Mouse (Mus musculus) left cerebral cortex, adult 6 months (tissue): ENCODE data around the gene Epb41. TPM values are rescaled to one million over a fixed set of nuclear protein-coding genes. Genes with fewer than 3 reads are reported as not detected.

Source experiments
- long read RNA-seq, 2 experiments: library from polyadenylated mRNA; unstranded; transcript quantifications; one replicate each; pipeline ENCODE4 v2.0.0; 2019 to 2020
- polyA plus RNA-seq: library from polyadenylated mRNA; unstranded; fragments of <200 nt; fragmentation: Nextera tagmentation; gene quantifications from 2 replicates; pipeline ENCODE4 v1.2.3, GENCODE M21; 2021

Gene Epb41
- polyA plus RNA-seq, result 5.7 and 7.3 TPM in 2 replicates
- long read RNA-seq, experiment 1, full-length matches to known transcripts, result 3 of 57 reads
- long read RNA-seq, experiment 1, partial matches to known transcripts, result 12 of 57 reads
- long read RNA-seq, experiment 1, other reads (novel, unspliced or antisense), result 42 of 57 reads
- long read RNA-seq, experiment 2, full-length matches to known transcripts, result 1 of 17 reads
- long read RNA-seq, experiment 2, partial matches to known transcripts, result 1 of 17 reads
- long read RNA-seq, experiment 2, other reads (novel, unspliced or antisense), result 15 of 17 reads

GRCm38 (mm10) chr4:132074933-132075769 is at the start of gene Epb41:
Gene Epb41, minus strand, starts transcription at chr4:132075321.

GRCm38 (mm10) chr4:132074077-132074932 is 816 bp downstream of the Epb41 start, which contains the start of gene Gm10300:
Gene Gm10300, plus strand, starts transcription at chr4:132074697.

GRCm38 (mm10) chr4:131921461-131922346 is 153.4 kb downstream of the Epb41 start, which contains the start of gene Tmem200b:
Gene Tmem200b, plus strand, starts transcription at chr4:131921771.

Other genes with a start within 250 kb of the Epb41 start
- 8.2 and 9.9 TPM in 2 replicates for gene Ptpru, start 237.0 kb downstream of the Epb41 start, polyA plus RNA-seq
- 19.2 and 21.5 TPM in 2 replicates for gene Mecr, start 231.9 kb downstream of the Epb41 start, polyA plus RNA-seq
- gene Srsf4, start 201.7 kb downstream of the Epb41 start, polyA plus RNA-seq, result 39.5 and 47.1 TPM in 2 replicates
- 2.1 and 8.7 TPM in 2 replicates for gene Tmem200b, start 153.6 kb downstream of the Epb41 start, polyA plus RNA-seq
- 0.13 and 0.21 TPM in 2 replicates for gene Gm10300, start 624 bp downstream of the Epb41 start, polyA plus RNA-seq
- 1.4 and 2.2 TPM in 2 replicates for gene Oprd1, start 69.2 kb upstream of the Epb41 start, polyA plus RNA-seq
- gene Ythdf2, start 137.0 kb upstream of the Epb41 start, polyA plus RNA-seq, result 39.7 and 47.6 TPM in 2 replicates
- 8.7 and 17.9 TPM in 2 replicates for gene Gmeb1, start 186.3 kb upstream of the Epb41 start, polyA plus RNA-seq
- gene Taf12, start 199.1 kb upstream of the Epb41 start, polyA plus RNA-seq, result 29.4 and 31.9 TPM in 2 replicates
- 7.7 and 7.9 TPM in 2 replicates for gene Rab42, start 228.1 kb upstream of the Epb41 start, polyA plus RNA-seq